Mouse (Mus musculus): ENCODE measurements around the gene Map2k3. TPM values are rescaled to one million over a fixed set of nuclear protein-coding genes. Genes with fewer than 3 reads are reported as not detected.

Gene Map2k3
- polyA plus RNA-seq, 1 experiment from 2014 or later: 106 TPM

- Histone ChIP-seq H3K27me3 (replicated peaks; ENCODE audit: insufficient read depth, low read length) (no peaks in the 10 kb centered on the region), H3K9ac (replicated peaks; ENCODE audit: low read depth) (no peak overlapping the region), H3K4me3 (ENCODE audit: low read depth, low read length) (no peak overlapping the region), H3K4me1 (ENCODE audit: insufficient read depth, low read depth, low read length) (peaks cover 18% of the 10 kb centered on the region), H3K9me3 (ENCODE audit: low read length) (no peaks in the 10 kb centered on the region), H3K27ac (ENCODE audit: low read length) (peak overlapping the region; percentile 90), H3K36me3 (ENCODE audit: insufficient read depth, low read length) (peaks cover 36% of the 10 kb centered on the region), H3K4me2 (replicated peaks; ENCODE audit: low read depth, low read length) (no peak overlapping the region)
- DNase-seq (ENCODE audit: low spot score): peak; percentile 78
- TF ChIP-seq CTCF (IDR thresholded peaks at IDR 0.05): no peak
- TF ChIP-seq EP300 (IDR thresholded peaks at IDR 0.05): no peak
- ATAC-seq: 0 out of 2 replicates have a peak, but pooled peaks have one; percentile 18
- WGBS: 70% methylated on average over 9 of the region's 9 CpGs
Measured at GRCm38 (mm10) chr11:60942263-60943015, 10.6 kb downstream of the Map2k3 start.

GRCm38 (mm10) chr11:60945003-60945402 lies 13.2 kb downstream of the Map2k3 start:
- Histone ChIP-seq H3K9me3 (ENCODE audit: low read length) (no peaks in the 10 kb centered on the region), H3K4me3 (ENCODE audit: low read depth, low read length) (no peak overlapping the region), H3K27ac (ENCODE audit: low read length) (no peak overlapping the region), H3K9ac (replicated peaks; ENCODE audit: low read depth) (no peak overlapping the region), H3K36me3 (ENCODE audit: insufficient read depth, low read length) (peaks cover 45% of the 10 kb centered on the region), H3K4me2 (replicated peaks; ENCODE audit: low read depth, low read length) (no peak overlapping the region), H3K27me3 (replicated peaks; ENCODE audit: insufficient read depth, low read length) (no peaks in the 10 kb centered on the region), H3K4me1 (ENCODE audit: insufficient read depth, low read depth, low read length) (peaks cover 18% of the 10 kb centered on the region)
- DNase-seq (ENCODE audit: low spot score) (no peak), ATAC-seq (no peak)
- TF ChIP-seq CTCF (IDR thresholded peaks at IDR 0.05) (no peak), EP300 (IDR thresholded peaks at IDR 0.05) (no peak)
- 70% methylated on average over 4 of the region's 4 CpGs for WGBS

GRCm38 (mm10) chr11:60951896-60952295 lies 20.1 kb downstream of the Map2k3 start:
- ATAC-seq: no peak
- no peak overlapping the region for H3K4me3 ChIP-seq (ENCODE audit: low read depth, low read length)

GRCm38 (mm10) chr11:60952362-60952761 lies 20.5 kb downstream of the Map2k3 start:
- Histone ChIP-seq H3K36me3 (ENCODE audit: insufficient read depth, low read length) (peaks cover 23% of the 10 kb centered on the region; the same call in 1 of the 2 replicates), H3K4me1 (ENCODE audit: insufficient read depth, low read depth, low read length) (no peaks in the 10 kb centered on the region), H3K27ac (ENCODE audit: low read length) (no peak overlapping the region), H3K4me2 (replicated peaks; ENCODE audit: low read depth, low read length) (no peak overlapping the region), H3K9ac (replicated peaks; ENCODE audit: low read depth) (no peak overlapping the region), H3K27me3 (replicated peaks; ENCODE audit: insufficient read depth, low read length) (no peaks in the 10 kb centered on the region), H3K9me3 (ENCODE audit: low read length) (no peaks in the 10 kb centered on the region), H3K4me3 (ENCODE audit: low read depth, low read length) (no peak overlapping the region)
- 68% methylated on average over 3 of the region's 3 CpGs for WGBS
- TF ChIP-seq CTCF (IDR thresholded peaks at IDR 0.05): no peak
- no peak for TF ChIP-seq EP300 (IDR thresholded peaks at IDR 0.05)
- DNase-seq (ENCODE audit: low spot score): no peak
- no peak for ATAC-seq

More at GRCm38 (mm10) chr11:60951896-60952295, 20.1 kb downstream of the Map2k3 start:
- H3K9me3 ChIP-seq (ENCODE audit: low read length): no peaks in the 10 kb centered on the region
- TF ChIP-seq EP300 (IDR thresholded peaks at IDR 0.05) (no peak), CTCF (IDR thresholded peaks at IDR 0.05) (no peak)
- H3K27ac ChIP-seq (ENCODE audit: low read length): no peak overlapping the region
- WGBS: 91% methylated on average over 5 of the region's 5 CpGs
- H3K27me3 ChIP-seq (replicated peaks; ENCODE audit: insufficient read depth, low read length): no peaks in the 10 kb centered on the region
- H3K4me1 ChIP-seq (ENCODE audit: insufficient read depth, low read depth, low read length): no peaks in the 10 kb centered on the region
- no peak overlapping the region for H3K9ac ChIP-seq (replicated peaks; ENCODE audit: low read depth)
- H3K36me3 ChIP-seq (ENCODE audit: insufficient read depth, low read length): peaks cover 28% of the 10 kb centered on the region; the same call in 1 of the 2 replicates
- DNase-seq (ENCODE audit: low spot score): no peak
- H3K4me2 ChIP-seq (replicated peaks; ENCODE audit: low read depth, low read length): no peak overlapping the region

GRCm38 (mm10) chr11:60952986-60953385 lies 21.2 kb downstream of the Map2k3 start:
- WGBS: 90% methylated on average over 6 of the region's 6 CpGs
- no peak for ATAC-seq
- no peak for DNase-seq (ENCODE audit: low spot score)
- no peak overlapping the region for H3K27ac ChIP-seq (ENCODE audit: low read length)
- no peaks in the 10 kb centered on the region for H3K4me1 ChIP-seq (ENCODE audit: insufficient read depth, low read depth, low read length)
- no peaks in the 10 kb centered on the region for H3K27me3 ChIP-seq (replicated peaks; ENCODE audit: insufficient read depth, low read length)
- H3K4me3 ChIP-seq (ENCODE audit: low read depth, low read length): no peak overlapping the region
- no peaks in the 10 kb centered on the region for H3K9me3 ChIP-seq (ENCODE audit: low read length)
- H3K4me2 ChIP-seq (replicated peaks; ENCODE audit: low read depth, low read length): no peak overlapping the region
- H3K36me3 ChIP-seq (ENCODE audit: insufficient read depth, low read length): peaks cover 23% of the 10 kb centered on the region; the same call in 1 of the 2 replicates
- TF ChIP-seq EP300 (IDR thresholded peaks at IDR 0.05): no peak
- no peak for TF ChIP-seq CTCF (IDR thresholded peaks at IDR 0.05)
- no peak overlapping the region for H3K9ac ChIP-seq (replicated peaks; ENCODE audit: low read depth)

- H3K36me3 ChIP-seq (ENCODE audit: insufficient read depth, low read length): peaks cover 19% of the 10 kb centered on the region; the same call in 1 of the 2 replicates
Measured at GRCm38 (mm10) chr11:60953803-60954202, 22.0 kb downstream of the Map2k3 start.

More at GRCm38 (mm10) chr11:60953803-60954202, 22.0 kb downstream of the Map2k3 start:
- DNase-seq (ENCODE audit: low spot score): peak; percentile 96
- WGBS: 10% methylated on average over 15 of the region's 15 CpGs
- Histone ChIP-seq H3K4me2 (replicated peaks; ENCODE audit: low read depth, low read length) (no peak overlapping the region), H3K27me3 (replicated peaks; ENCODE audit: insufficient read depth, low read length) (no peaks in the 10 kb centered on the region), H3K4me1 (ENCODE audit: insufficient read depth, low read depth, low read length) (no peaks in the 10 kb centered on the region), H3K4me3 (ENCODE audit: low read depth, low read length) (no peak overlapping the region), H3K27ac (ENCODE audit: low read length) (no peak overlapping the region), H3K9ac (replicated peaks; ENCODE audit: low read depth) (no peak overlapping the region), H3K9me3 (ENCODE audit: low read length) (no peaks in the 10 kb centered on the region)
- TF ChIP-seq EP300 (IDR thresholded peaks at IDR 0.05) (no peak), CTCF (IDR thresholded peaks at IDR 0.05) (peak; percentile 92)
- ATAC-seq: peak; percentile 97
